Mouse (Mus musculus) neutrophil, adult 5-6 weeks (primary cell): ENCODE data around the gene Nup50. TPM values are rescaled to one million over a fixed set of nuclear protein-coding genes. Genes with fewer than 3 reads are reported as not detected.
"Not testable (repeated sequence)": the region's sequence is repeated elsewhere in the genome, so short reads cannot be mapped to it uniquely, and the experiment has no call there.

Experiments
- ATAC-seq: fragments of 151-379, 151-347 bp; 2 replicates; pipeline ENCODE4 v1.8.0; 2017; ENCODE audit warnings: mild to moderate bottlenecking, moderate TSS enrichment; ENCODE audit not compliant: insufficient number of reproducible peaks, poor library complexity, low FRiP score, severe bottlenecking; ENCODE audit errors: extremely low read depth
- total RNA-seq: library from RNA; stranded (forward); fragments of 200-1000 nt; gene quantifications from 2 replicates; pipeline ENCODE4 v1.2.3, GENCODE M21; 2017

The Nup50 gene
- total RNA-seq: 38.1 and 38.2 TPM in 2 replicates

- ATAC-seq: peak; percentile 81
These were observed at the start of gene Nup50 for GRCm38 (mm10) chr15:84922884-84923507. Nup50 (plus strand) TSS chr15:84923411.

DNA sequence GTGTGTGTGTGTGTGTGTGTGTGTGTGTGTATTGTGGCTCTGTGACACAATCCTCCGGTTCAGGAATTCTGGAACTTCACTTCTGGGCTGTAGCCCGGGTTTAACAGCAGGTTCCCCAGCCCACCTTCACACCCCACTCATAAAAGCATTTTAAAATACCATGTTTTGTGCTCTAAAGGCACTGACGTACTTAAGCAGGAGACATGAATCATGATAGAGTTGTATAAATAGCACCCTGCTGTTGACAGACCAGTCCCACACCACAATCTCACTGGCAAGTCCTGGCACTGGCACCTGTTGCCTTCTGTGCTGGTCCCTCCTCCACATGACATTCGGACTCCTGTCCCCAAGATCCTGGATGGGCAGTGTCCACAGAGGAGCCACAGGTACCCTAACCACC is 49.3 kb upstream of the Nup50 start:
- no peak for ATAC-seq

DNA sequence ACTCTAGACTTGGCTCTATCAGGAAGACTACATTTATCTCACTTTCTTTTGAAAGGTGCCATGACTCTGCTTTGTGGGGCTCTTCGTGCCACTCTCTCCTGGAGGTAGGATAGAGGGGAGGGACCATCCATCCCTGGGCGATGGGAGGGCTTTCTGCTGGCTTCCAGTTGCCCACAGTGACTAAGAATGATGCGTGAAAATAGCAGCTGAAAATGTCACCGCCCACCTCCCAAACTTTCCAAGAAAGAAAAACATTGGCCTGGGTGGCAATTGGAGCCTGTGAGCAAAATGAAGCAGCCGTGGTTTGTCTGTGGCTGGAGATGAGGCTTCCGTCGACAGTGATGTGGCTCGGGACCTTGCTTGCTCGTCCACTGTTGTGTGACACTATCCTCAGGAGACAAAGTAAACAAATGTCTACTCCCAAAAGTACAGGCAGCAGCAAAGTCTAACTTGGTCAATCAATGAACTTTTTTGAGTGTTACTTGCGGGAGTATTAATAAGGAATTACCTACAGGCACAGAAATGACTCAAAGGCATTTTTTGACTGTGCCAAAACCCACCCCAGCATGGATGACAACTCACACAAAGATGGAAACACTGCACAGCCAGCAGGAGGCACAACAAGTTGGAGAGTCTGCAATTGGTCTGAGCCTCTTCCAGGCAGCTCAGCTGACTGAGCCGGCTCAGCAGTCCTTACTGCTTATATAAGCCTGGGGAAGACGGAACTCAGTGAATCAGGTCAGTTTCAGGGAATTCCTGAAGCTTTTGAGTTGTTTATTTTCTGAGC is 46.0 kb upstream of the Nup50 start:
- ATAC-seq: no peak

- ATAC-seq: no peak
These were observed 35.1 kb upstream of the Nup50 start for GRCm38 (mm10) chr15:84888066-84888465.

DNA sequence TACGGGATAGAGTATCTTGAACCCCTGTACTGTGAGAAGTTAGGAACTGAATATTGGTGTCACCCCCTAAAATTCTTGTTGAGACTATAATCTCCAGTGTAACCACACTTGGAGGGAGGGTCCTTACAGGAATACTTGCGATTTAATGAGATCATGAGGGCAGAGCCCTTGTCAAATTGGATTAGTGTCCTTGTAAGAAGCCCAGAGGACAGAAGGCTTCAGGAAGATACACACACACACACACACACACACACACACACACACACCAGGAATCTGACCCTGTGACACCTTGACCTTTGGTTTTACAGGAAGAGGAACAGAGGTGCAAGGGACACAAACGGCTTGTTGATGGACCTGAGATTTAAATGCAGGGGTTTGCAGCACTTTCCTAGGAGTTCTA is 32.0 kb upstream of the Nup50 start:
- ATAC-seq: no peak

DNA sequence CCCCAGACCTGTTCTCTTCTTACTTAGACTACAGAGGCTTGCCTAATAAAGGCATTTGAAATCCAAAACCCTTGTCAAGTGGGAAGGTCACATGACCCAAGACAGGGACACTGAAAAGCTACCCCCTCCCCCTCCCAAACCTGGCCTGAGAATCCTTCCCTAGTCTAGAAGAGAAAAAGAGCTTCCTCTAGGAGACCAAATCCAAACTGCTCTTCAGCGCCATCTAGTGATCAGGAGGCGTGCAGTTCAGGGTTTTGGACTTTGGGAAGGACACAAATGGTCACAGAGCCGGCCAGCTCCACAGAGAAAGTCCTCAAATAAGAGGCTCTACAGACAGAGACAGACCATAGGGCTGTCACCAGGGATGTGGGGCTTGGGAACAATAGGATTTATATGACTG is 31.6 kb upstream of the Nup50 start:
- peak; percentile 44; the same call in 1 of the 2 replicates for ATAC-seq

GRCm38 (mm10) chr15:84896216-84896615 is 27.0 kb upstream of the Nup50 start:
- not testable (repeated sequence) for ATAC-seq

- no peak for ATAC-seq
These were observed 26.5 kb upstream of the Nup50 start for GRCm38 (mm10) chr15:84896664-84897063.

- ATAC-seq: no peak
These were observed 25.1 kb upstream of the Nup50 start for GRCm38 (mm10) chr15:84898077-84898476.

DNA sequence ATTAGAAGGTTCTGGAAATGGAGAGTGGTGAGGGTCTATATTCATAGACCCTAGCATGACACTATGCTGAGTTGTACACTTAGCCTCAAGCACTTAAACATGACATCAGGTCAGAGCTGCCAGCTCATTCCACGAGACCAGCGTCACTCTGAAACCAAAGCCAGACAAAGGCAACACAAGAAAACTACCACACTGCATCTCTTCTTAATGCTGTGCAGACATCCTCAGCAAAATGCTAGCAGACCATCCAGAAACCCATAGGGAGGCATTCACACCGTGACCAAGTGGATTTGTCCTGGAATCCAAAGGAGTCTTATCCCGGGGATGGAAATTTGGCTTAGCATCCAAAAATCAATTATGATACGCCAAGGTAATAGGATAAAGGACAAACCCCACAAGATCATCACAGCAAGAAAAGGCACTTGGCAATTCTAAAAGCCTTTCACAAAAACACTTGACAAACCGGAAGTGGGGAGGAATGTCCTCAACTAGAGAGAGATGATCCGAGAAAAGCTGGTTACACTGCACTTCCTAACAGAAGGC is 19.3 kb upstream of the Nup50 start:
- ATAC-seq: no peak

- ATAC-seq: no peak
These were observed 10.0 kb upstream of the Nup50 start for GRCm38 (mm10) chr15:84913201-84913600.

DNA sequence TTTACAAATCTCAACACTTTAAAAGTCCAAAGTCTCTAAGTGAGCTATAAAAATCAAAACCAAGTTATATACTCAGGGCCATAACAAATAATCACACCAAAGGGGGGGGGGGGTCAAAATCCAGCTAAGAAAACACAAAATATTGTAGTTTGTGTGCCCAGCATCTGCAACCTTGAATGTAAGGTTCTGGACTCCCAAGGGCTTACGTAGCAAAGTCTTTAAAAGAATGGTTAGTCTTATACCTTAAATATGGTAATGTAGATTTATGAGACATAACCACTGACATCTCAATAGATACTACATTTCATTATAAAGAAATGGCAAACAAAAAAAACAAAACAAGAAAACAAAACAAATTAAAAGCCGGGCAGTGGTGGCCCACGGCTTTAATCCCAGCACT is 3.3 kb upstream of the Nup50 start, which contains the start of gene Gm29666:
Gene Gm29666, minus strand, starts transcription at position 101 of the 400 bp plus-strand sequence.
- ATAC-seq: no peak

DNA sequence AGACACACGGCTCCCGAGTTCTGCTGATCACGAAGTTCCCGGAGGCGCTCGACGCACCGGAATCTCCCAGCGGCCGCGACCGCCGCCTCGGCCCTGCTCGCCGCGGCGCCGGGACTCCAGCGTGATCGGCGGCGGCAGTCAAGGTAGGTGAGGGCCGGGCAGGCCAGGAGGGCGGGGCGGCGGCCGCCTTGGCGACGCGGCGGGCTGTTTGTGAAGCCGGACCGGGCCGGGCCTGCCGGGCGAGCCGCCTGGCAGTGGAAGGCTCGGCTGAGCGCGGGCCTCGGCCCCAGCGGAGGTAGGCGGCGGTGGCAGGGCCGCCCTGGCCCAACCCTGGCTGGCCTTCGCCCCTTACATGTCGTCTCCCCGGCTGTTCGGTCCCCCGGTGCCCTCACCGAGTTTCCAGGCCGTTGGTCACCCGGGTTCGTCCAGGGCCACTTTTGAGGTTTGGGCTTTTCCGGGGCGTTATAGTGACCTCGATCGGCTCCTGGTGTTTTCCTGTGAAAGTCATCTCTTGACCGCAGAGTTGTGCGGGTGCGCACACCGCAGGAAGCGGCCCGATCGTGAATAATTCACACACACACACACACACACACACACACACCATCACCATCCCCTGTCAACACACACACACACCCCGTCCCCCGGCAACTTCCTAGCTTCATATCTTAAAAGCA is 434 bp downstream of the Nup50 start:
- ATAC-seq: peak; percentile 10; the same call in 1 of the 2 replicates

DNA sequence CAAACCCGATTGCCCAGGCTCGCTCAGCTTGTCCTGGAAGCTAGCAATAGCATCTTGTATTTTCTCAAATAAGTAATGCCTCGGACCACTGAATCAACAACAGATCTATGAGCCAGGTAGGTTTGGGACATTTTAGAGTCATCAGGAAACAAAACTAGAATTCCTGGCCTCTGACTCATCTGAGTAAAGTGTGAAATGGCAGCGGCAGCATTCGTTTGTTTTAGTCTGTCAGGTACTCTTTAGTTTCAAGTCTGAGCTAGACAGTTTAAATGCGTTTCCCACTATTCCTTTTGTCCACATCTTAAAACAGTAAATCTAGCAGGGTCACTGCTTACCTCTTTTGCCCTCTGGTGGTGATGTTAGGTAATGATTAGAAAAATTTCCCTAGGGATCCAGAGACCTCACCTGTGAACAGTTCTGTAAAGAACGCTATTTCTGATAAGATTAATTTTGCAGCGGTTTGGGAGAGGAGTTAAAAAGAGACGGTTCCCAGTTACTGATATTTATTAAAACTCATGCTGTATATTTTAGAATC is 1.6 kb downstream of the Nup50 start:
- ATAC-seq: peak; percentile 33; the same call in 1 of the 2 replicates

DNA sequence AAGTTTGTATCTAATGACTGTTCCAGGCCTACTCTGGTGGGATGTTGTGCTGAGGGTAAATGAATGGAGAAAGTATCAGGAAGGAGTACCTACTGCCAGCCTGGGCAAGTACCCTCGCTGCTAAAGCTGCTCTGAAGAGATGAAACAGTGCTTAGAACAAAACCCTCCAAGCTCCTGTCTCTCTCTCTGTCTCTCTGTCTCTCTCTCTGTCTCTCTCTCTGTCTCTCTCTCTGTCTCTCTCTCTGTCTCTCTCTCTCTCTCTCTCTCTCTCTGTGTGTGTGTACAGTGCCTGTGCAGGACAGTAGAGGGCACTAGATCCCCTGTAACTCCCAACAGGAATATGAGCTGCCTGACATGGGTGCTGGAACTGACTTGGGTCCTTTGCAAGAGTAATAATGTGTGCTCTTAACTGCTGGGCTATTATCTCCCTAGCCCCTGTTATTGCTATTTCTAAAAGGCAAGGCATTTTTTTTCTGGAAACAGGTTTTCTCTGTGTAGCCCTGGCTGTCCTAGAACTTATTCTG is 2.3 kb downstream of the Nup50 start:
- ATAC-seq: no peak

- ATAC-seq: no peak
These were observed 9.1 kb downstream of the Nup50 start for GRCm38 (mm10) chr15:84932351-84932750.

DNA sequence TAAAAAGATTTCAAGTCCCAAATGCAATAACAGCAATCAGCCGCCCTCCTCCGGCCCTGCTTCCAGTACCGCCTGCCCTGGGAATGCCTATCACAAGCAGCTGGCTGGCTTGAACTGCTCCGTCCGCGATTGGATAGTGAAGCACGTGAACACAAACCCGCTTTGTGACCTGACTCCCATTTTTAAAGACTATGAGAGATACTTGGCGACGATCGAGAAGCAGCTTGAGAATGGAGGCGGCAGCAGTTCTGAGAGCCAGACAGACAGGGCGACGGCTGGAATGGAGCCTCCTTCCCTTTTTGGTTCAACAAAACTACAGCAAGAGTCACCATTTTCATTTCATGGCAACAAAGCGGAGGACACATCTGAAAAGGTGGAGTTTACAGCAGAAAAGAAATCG is 11.7 kb downstream of the Nup50 start:
- ATAC-seq: no peak

DNA sequence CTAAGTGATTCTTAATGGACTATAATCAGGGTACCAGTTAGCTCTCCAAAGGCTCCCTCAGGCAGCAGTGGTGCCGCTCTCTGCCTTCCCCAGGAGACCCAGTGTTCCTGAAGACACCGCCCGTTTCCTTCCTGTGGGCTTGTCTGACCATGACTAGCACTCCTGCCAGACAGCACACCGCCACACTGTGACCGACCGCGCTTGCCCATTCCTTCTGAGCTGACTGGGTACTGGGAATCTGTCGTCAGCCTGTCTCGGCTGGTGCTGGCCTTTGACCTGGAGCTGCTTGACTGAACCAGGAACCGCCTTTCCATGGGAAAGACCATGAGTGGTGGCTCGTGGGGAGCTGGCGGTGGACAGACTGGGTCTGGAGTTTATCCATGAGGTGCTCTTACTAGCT is 16.9 kb downstream of the Nup50 start:
- no peak for ATAC-seq

DNA sequence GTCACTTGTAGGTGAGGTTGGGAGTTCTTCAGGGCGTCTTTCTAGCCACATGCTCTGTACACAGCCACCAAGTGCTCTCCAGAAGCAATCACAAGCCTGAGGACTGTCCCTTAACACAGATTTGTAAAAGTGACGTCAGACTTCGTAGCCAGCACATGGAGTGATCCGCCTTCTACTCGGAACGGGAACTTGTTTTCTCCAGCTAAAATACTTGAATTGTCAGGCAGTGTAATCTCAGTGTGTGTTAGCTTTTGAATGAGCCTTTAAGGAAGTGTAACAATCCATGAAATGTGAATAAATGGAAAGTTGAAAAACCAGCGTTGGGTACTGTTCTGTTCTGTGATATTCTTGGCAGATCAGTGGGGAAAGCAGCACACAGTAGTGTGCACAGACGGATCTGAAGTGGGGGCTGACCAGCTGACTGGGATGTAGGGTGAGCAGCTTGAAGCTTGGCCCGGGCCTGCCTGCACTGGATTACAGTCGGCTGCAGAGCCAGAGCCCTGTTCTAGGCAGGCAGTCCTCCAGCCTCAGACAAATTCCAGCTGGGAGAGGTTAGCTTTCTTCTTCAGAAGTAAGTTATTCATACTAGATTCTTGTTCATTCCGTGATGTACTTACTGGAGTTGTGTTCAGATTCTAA is 19.6 kb downstream of the Nup50 start:
- ATAC-seq: no peak
